In genomic region chr4:83056496-83056895, GRCm38 (mm10) we compare ENCODE assay signal across 23 mouse cellular contexts. TPM values are rescaled to one million over a fixed set of nuclear protein-coding genes. Genes with fewer than 3 reads are reported as not detected.
DNase-seq lines count a peak whose midpoint lies in the region; ATAC-seq and TF ChIP-seq lines count a peak whose summit lies in the region.
"Had no signal": no experiment of that assay in that cellular context is flagged by ENCODE, and none has a peak within 500 bp of the region (broad histone marks: within the 10 kb centered on the region; RNA-seq: fewer than 3 reads in every experiment).

No protein-coding gene starts in this region.

- no peaks in the 10 kb centered on the region for H3K27me3 ChIP-seq in hindbrain, postnatal 0 days (ENCODE audit: insufficient read depth, low read length)
- no peaks in the 10 kb centered on the region; the same call in 1 of the 2 replicates for H3K27me3 ChIP-seq in hindbrain, embryonic 12.5 days
- no peaks in the 10 kb centered on the region for H3K27me3 ChIP-seq in limb, embryonic 10.5 days (ENCODE audit: low read depth, poor library complexity, severe bottlenecking)
- H3K27me3 ChIP-seq in heart, embryonic 12.5 days (replicated peaks) = no peaks in the 10 kb centered on the region
- H3K27me3 ChIP-seq: limb, embryonic 12.5 days; neural tube, embryonic 12.5 days had no signal

- H3K27ac ChIP-seq in hindbrain, postnatal 0 days = no peak overlapping the region
- H3K27ac ChIP-seq in hindbrain, embryonic 12.5 days = no peak overlapping the region
- H3K27ac ChIP-seq in limb, embryonic 10.5 days = no peak overlapping the region
- H3K27ac ChIP-seq in heart, embryonic 12.5 days (ENCODE audit: poor library complexity, severe bottlenecking) = no peak overlapping the region
- H3K27ac ChIP-seq: forebrain, embryonic 13.5 days; gastrocnemius, adult 2 months; limb, embryonic 12.5 days; neural tube, embryonic 12.5 days had no signal

- ATAC-seq in hindbrain, postnatal 0 days = peak; percentile 72
- ATAC-seq in hindbrain, embryonic 12.5 days (ENCODE audit: low FRiP score) = no peak
- no peak for ATAC-seq in heart, embryonic 12.5 days (ENCODE audit: insufficient number of reproducible peaks, low FRiP score)
- ATAC-seq: CD4-positive, CD25-positive, alpha-beta regulatory T cell, adult 4 months; forebrain, embryonic 13.5 days; liver, postnatal 0 days had no signal

- peak; percentile 46 for DNase-seq in hindbrain, postnatal 0 days (ENCODE audit: low spot score)
- peak; percentile 23 for DNase-seq in cerebellum, adult 11 months
- DNase-seq in cerebellum, adult 9-11 months = peak; percentile 76
- peak; percentile 26 for DNase-seq in limb, embryonic 10.5 days (ENCODE audit: low spot score)
- DNase-seq in kidney, adult 8-10 months = no peak
- DNase-seq: adrenal gland, postnatal 36 days; gastrocnemius, adult 2 months; kidney, adult 2 months; kidney, postnatal 10 days; liver, postnatal 0 days; lung, postnatal 10 days; midbrain, embryonic 14.5 days; right cerebral cortex, postnatal 14 days had no signal

- no peaks in the 10 kb centered on the region for H3K9me3 ChIP-seq in hindbrain, postnatal 0 days (ENCODE audit: low read length)
- H3K9me3 ChIP-seq in hindbrain, embryonic 12.5 days (replicated peaks) = no peaks in the 10 kb centered on the region
- H3K9me3 ChIP-seq in limb, embryonic 10.5 days (replicated peaks) = no peaks in the 10 kb centered on the region
- no peaks in the 10 kb centered on the region for H3K9me3 ChIP-seq in heart, embryonic 12.5 days (replicated peaks)
- H3K9me3 ChIP-seq: forebrain, embryonic 13.5 days; limb, embryonic 12.5 days; neural tube, embryonic 12.5 days had no signal

- no peaks in the 10 kb centered on the region for H3K36me3 ChIP-seq in hindbrain, postnatal 0 days (ENCODE audit: insufficient read depth, low read length)
- H3K36me3 ChIP-seq in hindbrain, embryonic 12.5 days = no peaks in the 10 kb centered on the region
- no peaks in the 10 kb centered on the region for H3K36me3 ChIP-seq in limb, embryonic 10.5 days
- H3K36me3 ChIP-seq in heart, embryonic 12.5 days = no peaks in the 10 kb centered on the region
- H3K36me3 ChIP-seq: limb, embryonic 12.5 days; neural tube, embryonic 12.5 days had no signal

- peaks cover 3% of the 10 kb centered on the region for H3K4me1 ChIP-seq in hindbrain, postnatal 0 days (ENCODE audit: insufficient read depth, low read length)
- H3K4me1 ChIP-seq in hindbrain, embryonic 12.5 days = peaks cover 13% of the 10 kb centered on the region
- H3K4me1 ChIP-seq in limb, embryonic 10.5 days = peaks cover 35% of the 10 kb centered on the region
- peaks cover 4% of the 10 kb centered on the region; the same call in 1 of the 2 replicates for H3K4me1 ChIP-seq in heart, embryonic 12.5 days (replicated peaks)

- no peak overlapping the region for H3K9ac ChIP-seq in hindbrain, postnatal 0 days (replicated peaks; ENCODE audit: low read length)
- H3K9ac ChIP-seq in hindbrain, embryonic 12.5 days = no peak overlapping the region
- no peak overlapping the region for H3K9ac ChIP-seq in heart, embryonic 12.5 days
- H3K9ac ChIP-seq: forebrain, embryonic 13.5 days; limb, embryonic 12.5 days; liver, postnatal 0 days; neural tube, embryonic 12.5 days had no signal

- TF ChIP-seq CTCF in hindbrain, postnatal 0 days (IDR thresholded peaks at IDR 0.05; ENCODE audit: low read depth) = no peak

- no peak overlapping the region for H3K4me2 ChIP-seq in hindbrain, postnatal 0 days (ENCODE audit: low read depth, low read length)
- H3K4me2 ChIP-seq in hindbrain, embryonic 12.5 days (replicated peaks) = no peak overlapping the region
- H3K4me2 ChIP-seq in heart, embryonic 12.5 days = no peak overlapping the region
- H3K4me2 ChIP-seq: forebrain, embryonic 13.5 days; limb, embryonic 12.5 days; liver, embryonic 11.5 days; neural tube, embryonic 12.5 days had no signal

- WGBS in hindbrain, postnatal 0 days = 70% methylated on average over 6 of the region's 6 CpGs
- WGBS in hindbrain, embryonic 12.5 days = 95% methylated on average over 6 of the region's 6 CpGs
- 91% methylated on average over 6 of the region's 6 CpGs for WGBS in limb, embryonic 10.5 days
- WGBS in heart, embryonic 12.5 days = 87% methylated on average over 6 of the region's 6 CpGs

- H3K4me3 ChIP-seq in hindbrain, postnatal 0 days (ENCODE audit: low read length) = no peak overlapping the region
- no peak overlapping the region for H3K4me3 ChIP-seq in hindbrain, embryonic 12.5 days
- no peak overlapping the region for H3K4me3 ChIP-seq in limb, embryonic 10.5 days
- H3K4me3 ChIP-seq in heart, embryonic 12.5 days = no peak overlapping the region
- H3K4me3 ChIP-seq: forebrain, embryonic 13.5 days; gastrocnemius, adult 2 months; limb, embryonic 12.5 days; neural tube, embryonic 12.5 days had no signal

RNA-seq across cellular contexts. Expression of gene Frem1, which starts 4.4 kb away (rescaled TPM):
- 7.5 and 11.1 TPM in 2 replicates for total RNA-seq in hindbrain, postnatal 0 days (2014; rRNA removed)
- 1.8 and 1.9 TPM in 2 replicates for polyA plus RNA-seq in hindbrain, postnatal 0 days (2015; fragmentation: Nextera tagmentation; extraction: Ambion mirVana)
- 5.9 and 7.7 TPM in 2 replicates for polyA plus RNA-seq in hindbrain, embryonic 12.5 days (2016; fragmentation: Nextera tagmentation; extraction: Ambion mirVana)
- 11.6 and 13.6 TPM in 2 replicates for polyA plus RNA-seq in limb, embryonic 10.5 days (2016; fragmentation: Nextera tagmentation; extraction: Ambion mirVana)
- 8.3 and 10.2 TPM in 2 replicates for polyA plus RNA-seq in heart, embryonic 12.5 days (2016; fragmentation: Nextera tagmentation; extraction: Ambion mirVana)
- total RNA-seq: common myeloid progenitor, adult 5-6 weeks; hematopoietic stem cell, adult 5-6 weeks; megakaryocyte progenitor cell, adult 5-6 weeks had no signal
- polyA plus RNA-seq: CD4-positive, CD25-positive, alpha-beta regulatory T cell, adult 4 months had no signal

Comparison
In these comparisons a context has a peak if more than half of its experiments do, and no peak if none do; other contexts are left out.
1. DNase-seq: peak in hindbrain, postnatal 0 days (single experiment), cerebellum, adult 11 months (single experiment), cerebellum, adult 9-11 months (single experiment) and limb, embryonic 10.5 days (single experiment); none in kidney, adult 8-10 months (0 of 2).